Mouse (Mus musculus) midbrain, embryonic 14.5 days (tissue): ENCODE results near the gene Arglu1. TPM values are rescaled to one million over a fixed set of nuclear protein-coding genes. Genes with fewer than 3 reads are reported as not detected.

Source experiments
- ATAC-seq: fragments of 200-750 bp; cut with Nextera tagmentation; 2 replicates; pipeline ENCODE4 v1.8.0; 2017; ENCODE audit warnings: moderate number of reproducible peaks, moderate library complexity; ENCODE audit not compliant: low FRiP score, low TSS enrichment
- DNase-seq: peaks from one replicate; pipeline ENCODE4 v3.0.0-alpha.2; 2015
- H3K27ac ChIP-seq: fragments of 300-500 bp; sonication (generic); replicated peaks from 2 replicates; pipeline ENCODE4 v1.5.1; 2014; ENCODE audit warnings: mild to moderate bottlenecking, low read depth, low read length, moderate library complexity
- H3K27me3 ChIP-seq: fragments of 300-500 bp; sonication (generic); 2 replicates; pipeline ENCODE4 v1.6.1; 2014; ENCODE audit warnings: low read length, control low read depth, mixed read lengths; ENCODE audit not compliant: control insufficient read depth, insufficient read depth
- H3K36me3 ChIP-seq: fragments of 300-500 bp; sonication (generic); 2 replicates; pipeline ENCODE4 v1.6.1; 2014; ENCODE audit warnings: low read length, control low read depth; ENCODE audit not compliant: control insufficient read depth, insufficient read depth
- H3K4me1 ChIP-seq: fragments of 300-500 bp; sonication (generic); 2 replicates; pipeline ENCODE4 v1.6.1; 2014; ENCODE audit warnings: mild to moderate bottlenecking, antibody characterized with exemption, low read length, control low read depth; ENCODE audit not compliant: control insufficient read depth, insufficient read depth
- H3K4me2 ChIP-seq: fragments of 300-500 bp; sonication (generic); 2 replicates; pipeline ENCODE4 v1.6.1; 2014; ENCODE audit warnings: mild to moderate bottlenecking, low read length, moderate library complexity
- H3K4me3 ChIP-seq: fragments of 300-500 bp; sonication (generic); replicated peaks from 2 replicates; pipeline ENCODE4 v1.5.1; 2014; ENCODE audit warnings: low read depth, low read length
- H3K9ac ChIP-seq: fragments of 300-500 bp; sonication (generic); replicated peaks from 2 replicates; pipeline ENCODE4 v1.6.1; 2014; ENCODE audit warnings: mild to moderate bottlenecking, low read length, moderate library complexity
- H3K9me3 ChIP-seq: fragments of 300-500 bp; sonication (generic); 2 replicates; pipeline ENCODE4 v1.6.1; 2016; ENCODE audit warnings: low read length, control low read depth, mixed read lengths; ENCODE audit not compliant: control insufficient read depth
- WGBS: fragments of 180-500 bp; shearing (Covaris S2); extraction: QIAGEN DNeasy Blood & Tissue Kit; methylation state at CpG from one replicate; pipeline ENCODE4 v1.1.7; 2014; 5-methylcytosine and 5-hydroxymethylcytosine counted together
- microRNA-seq: library from miRNA; unstranded; fragments of <30 nt; microRNA quantifications from one replicate; pipeline ENCODE4, GENCODE M21; 2016
- polyA plus RNA-seq: library from polyadenylated mRNA; unstranded; fragments of >200 nt; fragmentation: Nextera tagmentation; extraction: Ambion mirVana; gene quantifications from 2 replicates; pipeline ENCODE4 v1.2.1, GENCODE M21; 2014

Gene Arglu1
- polyA plus RNA-seq, 1 experiment from 2014 or later = 179 TPM

- H3K4me3 ChIP-seq = no peak overlapping the region
- no peaks in the 10 kb centered on the region for H3K9me3 ChIP-seq
- no peak for ATAC-seq
- no peak overlapping the region for H3K9ac ChIP-seq
- H3K27ac ChIP-seq = no peak overlapping the region
- DNase-seq = no peak
- no peaks in the 10 kb centered on the region; the same call in 1 of the 2 replicates for H3K27me3 ChIP-seq
- H3K4me1 ChIP-seq = peaks cover 8% of the 10 kb centered on the region; the same call in 1 of the 2 replicates
- WGBS = 86% methylated on average over 12 of the region's 12 CpGs
- H3K4me2 ChIP-seq = no peak overlapping the region
- H3K36me3 ChIP-seq = peaks cover 26% of the 10 kb centered on the region
These were observed 68.3 kb downstream of the Arglu1 start for GRCm38 (mm10) chr8:8622031-8622430.

GRCm38 (mm10) chr8:8621236-8621917 lies 68.9 kb downstream of the Arglu1 start:
- Histone ChIP-seq H3K27ac (no peak overlapping the region), H3K4me2 (no peak overlapping the region), H3K4me1 (peaks cover 8% of the 10 kb centered on the region; the same call in 1 of the 2 replicates), H3K36me3 (peaks cover 31% of the 10 kb centered on the region), H3K9ac (no peak overlapping the region), H3K4me3 (no peak overlapping the region), H3K27me3 (no peaks in the 10 kb centered on the region; the same call in 1 of the 2 replicates), H3K9me3 (no peaks in the 10 kb centered on the region)
- WGBS = 87% methylated on average over 16 of the region's 16 CpGs
- no peak for ATAC-seq
- no peak for DNase-seq

- Histone ChIP-seq H3K4me3 (no peak overlapping the region), H3K27me3 (no peaks in the 10 kb centered on the region; the same call in 1 of the 2 replicates), H3K4me1 (peaks cover 8% of the 10 kb centered on the region; the same call in 1 of the 2 replicates), H3K4me2 (no peak overlapping the region), H3K9me3 (no peaks in the 10 kb centered on the region), H3K36me3 (peaks cover 31% of the 10 kb centered on the region), H3K9ac (no peak overlapping the region), H3K27ac (no peak overlapping the region)
- WGBS = 90% methylated on average over 21 of the region's 21 CpGs
- ATAC-seq (no peak), DNase-seq (no peak)
These were observed 69.8 kb downstream of the Arglu1 start for GRCm38 (mm10) chr8:8620536-8620935.

- H3K27me3 ChIP-seq = no peaks in the 10 kb centered on the region; the same call in 1 of the 2 replicates
- H3K4me1 ChIP-seq = peaks cover 8% of the 10 kb centered on the region; the same call in 1 of the 2 replicates
- H3K9me3 ChIP-seq = no peaks in the 10 kb centered on the region
- H3K9ac ChIP-seq = no peak overlapping the region
- no peak overlapping the region for H3K27ac ChIP-seq
- ATAC-seq = peak; percentile 44
- WGBS = 30% methylated on average over 19 of the region's 19 CpGs
- no peak overlapping the region for H3K4me3 ChIP-seq
- DNase-seq = peak; percentile 46
- peaks cover 31% of the 10 kb centered on the region for H3K36me3 ChIP-seq
- no peak overlapping the region for H3K4me2 ChIP-seq
These were observed 70.8 kb downstream of the Arglu1 start for GRCm38 (mm10) chr8:8619221-8620194.

Small RNA genes lying within 50 kb of the gene (microRNA-seq; reads per million reads assigned to microRNA genes)
- 5.1 reads per million, percentile 27 among the genes with 10 or more reads in this experiment for gene Mir7654

Other genes with a start within 250 kb of the Arglu1 start
- gene Efnb2, start 29.3 kb downstream of the Arglu1 start, polyA plus RNA-seq = 14.0 and 17.1 TPM in 2 replicates